Mouse (Mus musculus) cerebellum, adult 2 months (tissue): Measurements from ENCODE around the gene Eif4enif1. TPM values are rescaled to one million over a fixed set of nuclear protein-coding genes. Genes with fewer than 3 reads are reported as not detected.

ENCODE experiments used
- DNase-seq, 2 experiments: peaks; one replicate each; pipeline ENCODE4 v3.0.0; 2021
- H3K27ac ChIP-seq: fragments of 200-500 bp; 2 replicates; pipeline ENCODE4 v1.5.1; 2012; ENCODE audit warnings: low read length, control low read depth, inconsistent platforms; ENCODE audit not compliant: insufficient read depth
- H3K27me3 ChIP-seq: fragments of 200-500 bp; 2 replicates; pipeline ENCODE4 v1.6.1; 2012; ENCODE audit warnings: inconsistent platforms, mild to moderate bottlenecking, low read length, moderate library complexity; ENCODE audit not compliant: control insufficient read depth, insufficient read depth
- H3K4me1 ChIP-seq: fragments of 200-500 bp; 2 replicates; pipeline ENCODE4 v1.6.1; 2011; ENCODE audit warnings: low read length; ENCODE audit not compliant: control insufficient read depth, insufficient read depth
- H3K4me3 ChIP-seq: fragments of 200-500 bp; replicated peaks from 2 replicates; pipeline ENCODE3; 2011; ENCODE audit warnings: mild to moderate bottlenecking, low read depth, low read length, control low read depth; ENCODE audit not compliant: insufficient read depth
- CTCF ChIP-seq: fragments of 200-500 bp; IDR thresholded peaks from 2 replicates; pipeline ENCODE4 v1.5.1; 2011; ENCODE audit warnings: low read depth, mild to moderate bottlenecking, control low read depth, low read length, moderate library complexity, borderline replicate concordance; ENCODE audit not compliant: insufficient read depth
- POLR2A ChIP-seq: fragments of 200-500 bp; IDR thresholded peaks from 2 replicates; pipeline ENCODE4 v1.6.1; 2011; ENCODE audit warnings: low read length, control low read depth, borderline replicate concordance; ENCODE audit not compliant: insufficient read depth
- WGBS: fragments of 180-500 bp; shearing (Covaris S2); methylation state at CpG from one replicate; pipeline ENCODE4 v1.1.7; 2018; 5-methylcytosine and 5-hydroxymethylcytosine counted together
- polyA plus RNA-seq: library from polyadenylated mRNA; depleted of rRNA; stranded (reverse); fragments of >200 nt; gene quantifications from 2 replicates; pipeline ENCODE4 v1.2.3, GENCODE M21; 2012

Gene Eif4enif1
- polyA plus RNA-seq, 1 experiment: 57.4 TPM

DNA sequence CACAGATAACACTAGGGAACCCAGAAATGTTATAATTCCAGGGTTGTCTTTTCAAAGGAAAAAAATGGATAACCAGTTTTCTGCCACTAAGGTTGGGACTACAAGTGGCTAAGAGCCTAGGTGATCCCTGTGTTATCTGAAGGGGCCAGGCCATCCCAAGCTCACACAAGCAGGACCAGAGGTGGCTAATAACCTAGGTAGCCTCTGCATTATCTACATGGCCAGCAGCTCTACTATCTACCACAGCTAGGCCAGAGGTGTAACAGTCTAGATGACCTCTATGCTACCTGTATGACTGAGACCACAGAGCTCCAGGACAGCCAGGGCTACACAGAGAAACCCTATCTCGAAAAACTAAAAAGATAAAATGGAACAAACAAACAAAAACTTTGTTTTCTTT is 57.3 kb downstream of the Eif4enif1 start:
- TF ChIP-seq POLR2A (no peak), CTCF (no peak)
- DNase-seq: no peak
- Histone ChIP-seq H3K4me3 (no peak overlapping the region), H3K27me3 (no peaks in the 10 kb centered on the region), H3K4me1 (no peaks in the 10 kb centered on the region), H3K27ac (no peak overlapping the region)
- 95% methylated on average over 1 of the region's 1 CpGs for WGBS

DNA sequence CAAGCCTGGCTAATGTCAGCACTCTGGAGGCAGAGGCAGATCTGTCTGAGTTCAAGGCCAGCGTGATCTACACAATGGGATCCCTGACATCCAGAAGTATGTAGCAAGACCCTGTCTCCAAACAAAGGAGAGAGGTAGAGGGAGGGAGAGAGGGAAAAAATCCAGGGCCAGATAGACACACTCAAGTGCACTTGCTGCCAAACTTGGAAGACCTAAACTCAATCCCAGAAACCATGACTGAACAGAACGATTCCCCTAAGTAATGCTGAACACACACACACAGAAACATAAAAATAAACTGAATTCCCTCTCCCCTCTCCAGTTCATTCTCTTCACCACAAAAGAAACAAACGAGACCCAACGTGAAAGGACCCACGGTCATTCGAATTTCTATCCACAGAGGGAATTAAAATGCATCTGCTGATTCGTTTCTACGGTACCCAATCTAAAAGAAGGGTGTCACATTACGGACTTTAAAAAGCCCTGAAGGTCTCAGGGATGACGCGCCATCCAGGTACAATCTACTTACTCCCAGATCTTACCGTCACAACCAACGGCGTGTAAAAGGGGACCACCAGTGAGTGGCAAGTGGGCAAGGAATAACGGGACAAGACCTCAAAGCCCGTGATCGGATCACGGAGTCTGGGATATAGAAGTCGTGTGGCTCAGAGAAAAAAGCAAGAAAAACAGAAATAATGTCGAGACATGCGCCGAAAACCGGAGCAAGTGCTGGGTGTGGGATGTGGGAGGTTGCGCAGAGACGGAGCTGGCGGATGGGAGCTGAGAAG is 63.3 kb downstream of the Eif4enif1 start:
- Histone ChIP-seq H3K27me3 (no peaks in the 10 kb centered on the region), H3K4me3 (peak overlapping the region; percentile 83), H3K27ac (peak overlapping the region; percentile 70; the same call in 1 of the 2 replicates), H3K4me1 (no peaks in the 10 kb centered on the region)
- under 1% methylated on average over 26 of the region's 26 CpGs for WGBS
- TF ChIP-seq POLR2A (no peak), CTCF (no peak)
- no peak for DNase-seq

GRCm38 (mm10) chr11:3266079-3266685 is 64.0 kb downstream of the Eif4enif1 start, which contains the start of gene Drg1:
Drg1 (minus strand) TSS chr11:3266415.
- Histone ChIP-seq H3K4me1 (no peaks in the 10 kb centered on the region), H3K4me3 (peak within 1 kb of the TSS; percentile 83), H3K27me3 (no peaks in the 10 kb centered on the region), H3K27ac (peak within 1 kb of the TSS; percentile 70)
- TF ChIP-seq CTCF: no peak
- TF ChIP-seq POLR2A: peak; percentile 93
- under 1% methylated on average over 71 of the region's 72 CpGs for WGBS
- peak; percentile 92 to 94 for DNase-seq

DNA sequence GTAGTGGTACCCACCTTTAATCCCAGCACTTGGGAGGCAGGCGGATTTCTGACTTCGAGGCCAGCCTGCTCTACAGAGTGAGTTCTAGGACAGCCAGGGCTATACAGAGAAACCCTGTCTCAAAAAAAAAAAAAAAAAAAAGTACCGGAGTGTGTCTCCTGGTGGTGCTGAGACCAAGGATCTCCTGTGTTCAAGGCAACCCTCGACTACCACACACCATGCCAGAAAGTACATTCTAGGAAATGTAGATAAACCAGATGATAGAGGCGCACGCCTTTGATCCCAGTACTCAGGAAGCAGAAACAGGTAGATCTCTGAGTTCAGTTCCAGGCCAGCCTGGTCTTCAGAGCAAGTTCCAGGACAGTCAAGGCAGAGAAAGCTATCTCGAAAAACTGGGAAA is 64.9 kb downstream of the Eif4enif1 start:
- WGBS: 37% methylated on average over 7 of the region's 7 CpGs
- Histone ChIP-seq H3K4me3 (no peak overlapping the region), H3K4me1 (no peaks in the 10 kb centered on the region), H3K27ac (no peak overlapping the region), H3K27me3 (no peaks in the 10 kb centered on the region)
- no peak for TF ChIP-seq CTCF
- DNase-seq: no peak

GRCm38 (mm10) chr11:3269241-3269640 is 67.0 kb downstream of the Eif4enif1 start:
- no peak overlapping the region for H3K4me3 ChIP-seq
- no peak overlapping the region for H3K27ac ChIP-seq
- TF ChIP-seq CTCF (no peak), POLR2A (no peak)
- no peaks in the 10 kb centered on the region for H3K27me3 ChIP-seq
- WGBS: 52% methylated on average over 4 of the region's 4 CpGs
- no peak for DNase-seq
- no peaks in the 10 kb centered on the region for H3K4me1 ChIP-seq

- Histone ChIP-seq H3K27ac (no peak overlapping the region), H3K4me1 (no peaks in the 10 kb centered on the region), H3K4me3 (no peak overlapping the region), H3K27me3 (no peaks in the 10 kb centered on the region)
- DNase-seq: no peak
- 63% methylated on average over 5 of the region's 5 CpGs for WGBS
- TF ChIP-seq CTCF (no peak), POLR2A (no peak)
These were observed 76.2 kb downstream of the Eif4enif1 start for GRCm38 (mm10) chr11:3278351-3278750.

- H3K27ac ChIP-seq: no peak overlapping the region
- 60% methylated on average over 2 of the region's 2 CpGs for WGBS
- no peak overlapping the region for H3K4me3 ChIP-seq
- no peak for DNase-seq
- H3K4me1 ChIP-seq: no peaks in the 10 kb centered on the region
- TF ChIP-seq POLR2A (no peak), CTCF (no peak)
- H3K27me3 ChIP-seq: no peaks in the 10 kb centered on the region
These were observed 77.5 kb downstream of the Eif4enif1 start for GRCm38 (mm10) chr11:3279729-3280128.

DNA sequence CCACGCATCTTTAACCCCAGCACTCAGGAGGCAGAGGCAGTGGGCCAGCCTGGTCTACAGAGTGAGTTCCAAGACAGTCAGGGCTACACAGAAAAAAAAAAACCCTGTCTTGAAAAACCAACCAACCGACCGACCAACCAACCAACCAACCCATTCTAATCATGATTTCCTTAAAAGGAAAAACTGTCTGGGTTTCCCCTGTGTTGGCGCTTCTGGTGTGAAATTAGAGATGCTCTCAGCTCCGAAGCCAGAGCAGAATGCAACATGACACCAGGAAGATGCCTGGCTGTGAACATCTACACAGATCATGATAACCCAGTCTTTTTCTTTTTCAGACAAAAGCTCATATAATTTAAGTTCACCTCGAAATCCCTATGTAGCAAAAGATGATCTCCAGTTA is 80.7 kb downstream of the Eif4enif1 start:
- no peak for TF ChIP-seq CTCF
- Histone ChIP-seq H3K27me3 (no peaks in the 10 kb centered on the region), H3K4me1 (peaks cover 4% of the 10 kb centered on the region; the same call in 1 of the 2 replicates), H3K4me3 (no peak overlapping the region), H3K27ac (no peak overlapping the region)
- 86% methylated on average over 6 of the region's 6 CpGs for WGBS
- DNase-seq: no peak
